Mouse (Mus musculus) E14TG2a.4 (cell line): Measurements from ENCODE around the gene Cox6b2.
A peak's percentile ranks its signal among the peaks of the same experiment; 100 is the strongest.

Source experiments
- H3K27me3 ChIP-seq: 2 replicates; pipeline ENCODE4 v1.6.1; 2014; ENCODE audit warnings: low read length, control low read depth; ENCODE audit not compliant: insufficient read depth
- H3K36me3 ChIP-seq: 2 replicates; pipeline ENCODE4 v1.6.1; 2014; ENCODE audit warnings: low read length, control low read depth; ENCODE audit not compliant: insufficient read depth
- H3K4me1 ChIP-seq: replicated peaks from 2 replicates; pipeline ENCODE4 v1.6.1; 2014; ENCODE audit warnings: low read depth, low read length, control low read depth
- H3K4me3 ChIP-seq: replicated peaks from 2 replicates; pipeline ENCODE4 v1.5.1; 2014; ENCODE audit warnings: mild to moderate bottlenecking, low read length
- H3K9me3 ChIP-seq: 2 replicates; pipeline ENCODE4 v1.6.1; 2014; ENCODE audit warnings: low read length, control low read depth
- CTCF ChIP-seq: conservative IDR thresholded peaks from 2 replicates; pipeline ENCODE4 v1.5.1; 2014; ENCODE audit warnings: low read length
- NANOG ChIP-seq: IDR thresholded peaks from 2 replicates; pipeline ENCODE4 v1.6.1; 2014; ENCODE audit warnings: borderline replicate concordance, low read length, mixed read lengths
- POU5F1 ChIP-seq: IDR thresholded peaks from 2 replicates; pipeline ENCODE4 v1.6.1; 2014; ENCODE audit warnings: low read length, borderline replicate concordance

Cox6b2 gene

DNA sequence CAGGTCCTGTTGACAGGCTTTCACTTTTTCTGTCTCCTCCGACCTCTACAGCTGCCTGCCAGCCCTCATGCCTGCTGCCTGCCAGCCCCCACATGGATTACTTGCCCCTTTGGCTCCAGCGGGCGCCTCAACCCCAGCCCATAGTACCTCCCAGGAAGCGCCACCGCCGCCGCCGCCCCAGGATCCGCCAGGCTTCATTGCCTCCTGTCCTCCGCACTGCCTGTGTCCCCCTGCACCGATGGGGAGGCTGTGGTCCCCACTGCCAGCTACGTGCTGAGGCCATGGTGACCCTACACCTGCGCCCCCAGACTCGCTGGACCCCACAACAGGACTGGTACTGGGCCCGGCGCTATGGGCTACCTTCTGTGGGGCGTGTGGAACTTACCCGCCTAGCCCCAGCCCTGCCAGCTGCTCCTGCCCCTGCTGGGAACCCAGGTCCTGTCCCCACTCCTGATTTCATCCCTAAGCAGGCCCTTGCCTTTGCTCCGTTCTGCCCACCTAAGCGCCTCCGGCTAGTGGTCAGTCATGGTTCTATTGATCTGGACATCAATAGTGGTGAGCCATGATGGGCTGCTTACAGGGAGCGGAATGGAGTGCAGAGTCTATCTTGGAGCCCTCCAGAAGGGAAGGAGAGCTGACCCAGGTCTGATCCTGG, 6.4 kb downstream of the Cox6b2 start:
- no peaks in the 10 kb centered on the region for H3K9me3 ChIP-seq
- peak overlapping the region; percentile 63 for H3K4me3 ChIP-seq
- peaks cover 88% of the 10 kb centered on the region for H3K4me1 ChIP-seq
- H3K27me3 ChIP-seq, result no peaks in the 10 kb centered on the region
- H3K36me3 ChIP-seq, result peaks cover 96% of the 10 kb centered on the region
- TF ChIP-seq POU5F1 (no peak), NANOG (no peak), CTCF (no peak)

DNA sequence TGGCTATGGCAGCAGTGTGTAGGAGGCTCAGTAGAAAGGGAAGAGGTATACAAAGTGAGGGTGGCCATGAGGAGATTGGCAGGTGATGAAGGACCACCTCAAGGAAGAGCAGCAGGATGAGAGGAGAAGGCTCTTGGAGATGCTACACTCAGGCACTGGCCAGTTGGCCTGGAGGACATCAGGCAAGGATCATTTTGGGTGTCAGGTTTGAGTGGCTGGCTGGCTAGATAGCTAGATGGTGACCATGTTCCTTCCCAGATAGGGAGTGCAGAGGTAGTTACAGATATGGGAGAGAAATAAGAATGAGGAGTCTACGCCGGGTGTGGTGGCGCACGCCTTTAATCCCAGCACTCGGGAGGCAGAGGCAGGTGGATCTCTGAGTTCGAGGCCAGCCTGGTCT, 8.0 kb downstream of the Cox6b2 start:
- Histone ChIP-seq H3K9me3 (no peaks in the 10 kb centered on the region), H3K36me3 (peaks cover 85% of the 10 kb centered on the region), H3K4me3 (no peak overlapping the region), H3K4me1 (peaks cover 82% of the 10 kb centered on the region), H3K27me3 (no peaks in the 10 kb centered on the region)
- TF ChIP-seq CTCF, result no peak
- no peak for TF ChIP-seq POU5F1
- TF ChIP-seq NANOG, result no peak

DNA sequence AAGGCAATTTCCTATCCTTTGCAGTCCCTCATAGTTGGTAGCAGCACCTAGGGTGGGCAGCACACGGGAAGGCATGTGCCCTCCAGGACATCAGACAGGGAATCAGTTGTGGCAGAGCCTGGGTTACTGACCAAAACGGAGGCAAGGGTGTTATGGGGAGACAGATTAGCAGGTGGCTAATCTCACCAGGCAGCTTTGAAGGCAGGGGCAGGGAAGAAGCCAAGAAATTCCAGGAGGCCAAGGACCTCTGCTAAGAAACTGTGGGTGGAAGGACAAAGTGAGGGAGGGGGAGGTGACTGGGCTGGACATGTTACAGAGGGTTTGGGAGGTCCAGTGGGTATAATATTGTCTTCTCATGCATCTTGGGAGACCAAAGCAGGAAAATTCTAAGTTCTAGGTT, 9.5 kb downstream of the Cox6b2 start:
- no peak overlapping the region for H3K4me3 ChIP-seq
- TF ChIP-seq NANOG (no peak), CTCF (no peak), POU5F1 (no peak)

DNA sequence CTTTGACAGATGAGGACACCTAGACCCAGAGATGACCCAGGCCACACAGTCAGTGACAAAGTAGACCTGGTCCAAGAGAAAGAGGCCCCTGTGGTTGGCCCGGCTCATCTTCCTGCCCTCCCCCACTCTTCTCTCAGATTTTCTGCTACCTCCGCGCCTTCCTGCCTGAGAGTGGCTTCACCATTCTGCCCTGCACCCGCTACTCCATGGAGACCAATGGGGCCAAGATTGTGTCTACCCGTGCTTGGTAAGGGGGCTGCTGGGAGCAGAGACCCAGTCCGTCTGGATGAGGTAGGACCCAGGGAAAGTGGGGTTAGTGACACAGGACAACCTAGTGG, 10.4 kb downstream of the Cox6b2 start:
- H3K9me3 ChIP-seq, result no peaks in the 10 kb centered on the region
- H3K27me3 ChIP-seq, result no peaks in the 10 kb centered on the region
- peaks cover 69% of the 10 kb centered on the region for H3K4me1 ChIP-seq
- TF ChIP-seq CTCF (no peak), POU5F1 (no peak)
- peaks cover 62% of the 10 kb centered on the region for H3K36me3 ChIP-seq
- H3K4me3 ChIP-seq, result peak overlapping the region; percentile 96

More for the DNA sequence above, 9.5 kb downstream of the Cox6b2 start:
- no peaks in the 10 kb centered on the region for H3K9me3 ChIP-seq
- no peaks in the 10 kb centered on the region for H3K27me3 ChIP-seq
- peaks cover 76% of the 10 kb centered on the region for H3K4me1 ChIP-seq
- peaks cover 71% of the 10 kb centered on the region for H3K36me3 ChIP-seq

DNA sequence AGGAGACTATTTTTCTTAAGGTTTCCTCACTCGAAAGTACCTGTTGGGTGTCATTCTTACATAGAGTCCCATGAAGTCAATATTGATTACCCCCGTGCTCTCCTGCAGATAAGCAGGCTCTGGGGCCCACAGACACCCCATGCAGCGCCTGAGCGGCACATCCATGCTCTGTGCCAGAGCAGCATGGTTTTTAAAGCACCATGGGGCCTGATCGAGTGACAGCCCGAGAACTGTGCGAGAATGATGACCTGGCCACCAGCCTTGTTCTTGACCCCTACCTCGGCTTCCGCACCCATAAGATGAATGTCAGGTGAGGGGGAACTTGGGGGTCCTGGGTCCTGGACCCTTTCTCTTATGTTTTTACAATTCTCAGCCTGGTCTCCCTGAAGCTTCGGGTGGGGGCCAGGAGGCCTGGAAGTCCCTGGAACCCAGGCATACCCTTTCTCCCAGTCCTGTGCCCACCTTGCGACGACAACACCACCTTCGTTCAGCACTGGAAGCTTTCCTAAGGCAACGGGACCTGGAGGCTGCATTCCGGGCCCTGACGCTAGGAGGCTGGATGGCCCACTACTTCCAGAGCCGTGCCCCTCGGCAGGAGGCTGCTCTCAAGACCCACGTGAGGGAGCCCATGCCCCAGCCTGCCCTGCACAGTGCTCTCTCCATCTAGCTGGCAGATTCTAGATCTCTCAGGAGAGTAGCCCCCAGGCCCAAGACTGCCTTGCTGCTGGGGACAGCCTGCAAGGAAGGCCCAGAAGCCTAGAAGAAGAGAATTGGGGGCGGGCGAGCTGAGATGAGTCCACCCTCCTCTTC, 11.0 kb downstream of the Cox6b2 start:
- Histone ChIP-seq H3K9me3 (no peaks in the 10 kb centered on the region), H3K4me3 (peak overlapping the region; percentile 96), H3K4me1 (peaks cover 66% of the 10 kb centered on the region), H3K36me3 (peaks cover 57% of the 10 kb centered on the region), H3K27me3 (no peaks in the 10 kb centered on the region)
- no peak for TF ChIP-seq NANOG
- TF ChIP-seq CTCF, result no peak
- no peak for TF ChIP-seq POU5F1

DNA sequence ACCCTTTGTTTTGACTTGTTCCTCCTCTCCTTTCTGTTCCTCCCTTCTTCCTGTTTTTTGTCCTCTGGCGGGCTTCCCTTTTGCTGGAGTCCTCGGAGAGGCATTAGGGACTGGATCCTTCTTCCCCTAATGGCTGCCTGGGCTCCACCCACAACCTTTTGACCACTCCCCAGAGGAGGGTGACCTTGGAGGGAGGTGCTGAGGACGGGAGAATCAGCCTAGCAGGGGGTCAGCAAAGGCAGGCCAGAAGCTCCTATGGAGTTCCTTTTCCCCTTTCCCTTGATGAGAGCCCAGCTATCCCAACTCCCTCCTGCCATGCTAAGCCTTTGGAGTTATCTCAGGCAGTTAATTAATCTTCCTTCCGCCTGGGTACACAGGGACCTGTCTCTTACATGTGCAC, 11.7 kb downstream of the Cox6b2 start:
- TF ChIP-seq CTCF (no peak), NANOG (no peak), POU5F1 (no peak)
- H3K9me3 ChIP-seq, result no peaks in the 10 kb centered on the region
- peak overlapping the region; percentile 96 for H3K4me3 ChIP-seq
- H3K36me3 ChIP-seq, result peaks cover 49% of the 10 kb centered on the region
- H3K4me1 ChIP-seq, result peaks cover 65% of the 10 kb centered on the region
- no peaks in the 10 kb centered on the region for H3K27me3 ChIP-seq

DNA sequence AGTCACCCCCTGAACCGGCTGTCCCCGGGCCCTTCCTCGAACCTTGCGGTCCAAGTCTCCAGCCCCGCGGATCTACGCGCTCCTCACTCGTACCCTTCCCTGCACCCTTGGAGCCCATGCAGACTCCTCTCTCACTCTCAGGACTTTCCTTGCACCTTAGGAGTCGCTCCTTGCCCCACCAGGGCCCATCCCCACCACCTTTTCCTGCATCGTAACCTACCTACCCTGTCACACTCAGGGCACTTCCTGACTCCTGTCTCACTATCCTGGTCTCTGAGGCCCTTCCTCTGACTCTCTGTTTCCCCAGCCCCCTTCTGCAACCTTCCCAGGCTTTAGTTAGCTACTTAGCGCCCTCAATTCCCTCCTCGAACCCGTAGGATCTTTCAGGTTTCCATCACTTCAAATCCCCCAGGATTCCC, 12.6 kb downstream of the Cox6b2 start:
- Histone ChIP-seq H3K4me1 (peaks cover 56% of the 10 kb centered on the region), H3K27me3 (no peaks in the 10 kb centered on the region), H3K4me3 (peak overlapping the region; percentile 96), H3K36me3 (peaks cover 41% of the 10 kb centered on the region), H3K9me3 (no peaks in the 10 kb centered on the region)
- TF ChIP-seq NANOG, result no peak

DNA sequence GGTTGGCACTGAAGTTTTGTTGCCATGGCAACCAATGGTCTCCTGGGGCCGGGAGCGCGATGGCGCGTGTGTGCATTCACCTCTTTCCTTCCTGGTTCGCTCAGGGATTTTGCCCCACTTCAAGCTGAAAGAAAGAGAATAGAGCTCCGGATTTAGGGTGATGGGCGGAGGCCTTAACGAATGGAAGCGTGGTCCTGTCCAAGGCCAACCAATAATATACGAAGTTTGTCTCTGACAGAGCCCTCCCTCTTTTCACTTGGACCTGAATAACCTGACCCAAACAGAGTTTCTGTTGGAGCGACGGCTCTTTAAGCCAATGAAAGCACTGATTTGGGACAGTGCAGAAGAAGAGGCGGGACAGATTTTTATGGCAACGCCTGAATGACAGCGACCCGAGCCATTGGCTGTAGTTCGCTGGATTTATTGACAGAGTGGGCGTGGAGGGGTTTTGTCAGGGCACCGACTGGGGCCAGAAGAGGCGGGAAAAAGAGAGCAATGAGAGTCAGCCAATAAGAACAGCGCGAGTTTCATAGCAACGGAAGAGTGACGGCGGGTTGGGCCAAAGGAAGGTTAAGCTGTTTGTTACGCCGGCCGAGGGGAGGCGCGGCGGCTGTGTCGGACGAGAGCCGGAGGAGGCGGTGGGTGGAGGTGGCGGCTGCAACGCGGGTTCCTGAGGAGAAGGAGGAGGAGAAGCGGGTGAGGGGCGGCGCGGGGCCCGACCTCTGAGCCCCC, 13.2 kb downstream of the Cox6b2 start, which contains the start of gene Kmt5c:
Gene Kmt5c, plus strand, starts transcription at position 572 of the 732 bp plus-strand sequence.
- H3K4me1 ChIP-seq, result peaks cover 50% of the 10 kb centered on the region
- H3K9me3 ChIP-seq, result no peaks in the 10 kb centered on the region
- H3K36me3 ChIP-seq, result peaks cover 35% of the 10 kb centered on the region
- no peak for TF ChIP-seq CTCF
- TF ChIP-seq NANOG, result peak; percentile 64; the same call in 1 of the 2 replicates
- H3K27me3 ChIP-seq, result no peaks in the 10 kb centered on the region
- peak within 1 kb of the TSS; percentile 96 for H3K4me3 ChIP-seq
